ENCODE assay signal across 8 mouse cellular contexts in the genomic region with DNA sequence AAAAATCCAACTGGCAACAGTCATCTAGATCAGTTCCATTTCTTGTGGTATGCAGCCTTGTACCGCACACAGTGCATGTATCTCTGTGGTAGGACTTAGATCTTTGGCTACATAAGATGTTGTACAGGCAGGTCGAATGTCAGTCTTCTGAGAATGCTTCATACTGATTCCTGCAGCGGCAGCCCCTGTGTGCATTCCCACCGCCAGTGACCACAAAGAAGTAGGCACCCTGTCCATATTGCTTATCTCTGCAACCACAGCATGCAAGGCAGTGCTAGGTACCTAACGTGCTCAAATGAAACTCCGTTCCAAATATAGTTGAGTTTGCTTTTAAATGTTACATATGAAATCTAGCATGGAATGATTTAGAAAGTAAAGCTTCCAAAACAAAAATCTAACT. TPM values are rescaled to one million over a fixed set of nuclear protein-coding genes. Genes with fewer than 3 reads are reported as not detected.
DNase-seq lines count a peak whose midpoint lies in the region; ATAC-seq and TF ChIP-seq lines count a peak whose summit lies in the region.

No protein-coding gene starts in this region.

- peak overlapping the region; percentile 83 for H3K4me3 ChIP-seq in kidney, embryonic 14.5 days (ENCODE audit: low read length)
- peak overlapping the region; percentile 61 for H3K4me3 ChIP-seq in midbrain, postnatal 0 days (ENCODE audit: low read depth, low read length)

- WGBS in kidney, embryonic 14.5 days, result 78% methylated on average over 6 of the region's 6 CpGs
- WGBS in midbrain, postnatal 0 days, result 84% methylated on average over 6 of the region's 6 CpGs

- H3K4me1 ChIP-seq in kidney, embryonic 14.5 days (ENCODE audit: control insufficient read depth, insufficient read depth, low read length), result 0 out of 2 replicates have a peak, but pooled peaks cover 6% of the 10 kb centered on the region
- peaks cover 2% of the 10 kb centered on the region; the same call in 1 of the 2 replicates for H3K4me1 ChIP-seq in midbrain, postnatal 0 days (ENCODE audit: insufficient read depth, low read length)

- H3K36me3 ChIP-seq in kidney, embryonic 14.5 days (ENCODE audit: control insufficient read depth, insufficient read depth, low read length), result no peaks in the 10 kb centered on the region
- H3K36me3 ChIP-seq in midbrain, postnatal 0 days (ENCODE audit: insufficient read depth, low read length), result no peaks in the 10 kb centered on the region

- no peak for TF ChIP-seq CTCF in midbrain, postnatal 0 days (IDR thresholded peaks at IDR 0.05)

- no peak overlapping the region for H3K27ac ChIP-seq in kidney, embryonic 14.5 days (ENCODE audit: low read depth, low read length)
- no peak overlapping the region for H3K27ac ChIP-seq in midbrain, postnatal 0 days (ENCODE audit: low read depth, low read length)

- H3K27me3 ChIP-seq in kidney, embryonic 14.5 days (ENCODE audit: control insufficient read depth, insufficient read depth, low read length), result no peaks in the 10 kb centered on the region
- no peaks in the 10 kb centered on the region for H3K27me3 ChIP-seq in midbrain, postnatal 0 days (ENCODE audit: insufficient read depth, low read length)

- DNase-seq in kidney, adult 8-10 months, result no peak
- DNase-seq in induced T-regulatory cell, adult 2 months (ENCODE audit: low read depth), result peak; percentile 36
- no peak for DNase-seq in midbrain, postnatal 0 days (ENCODE audit: low spot score)
- DNase-seq in cerebellum, postnatal 25 days, result no peak
- DNase-seq in layer of hippocampus, postnatal 25 days (ENCODE audit: extremely low spot score in 1 of 2, low spot score in 1 of 2), result no peak
- no peak for DNase-seq in retina, embryonic 14.5 days (ENCODE audit: low spot score)

- ATAC-seq in kidney, embryonic 14.5 days (ENCODE audit: low FRiP score, low TSS enrichment), result no peak
- ATAC-seq in common myeloid progenitor, adult 5-6 weeks (replicated peaks; ENCODE audit: low read depth, poor library complexity, severe bottlenecking), result peak; percentile 47
- ATAC-seq in midbrain, postnatal 0 days (ENCODE audit: low FRiP score), result no peak

- 0 out of 2 replicates have a peak, but pooled peaks cover 5% of the 10 kb centered on the region for H3K9me3 ChIP-seq in kidney, embryonic 14.5 days (ENCODE audit: control insufficient read depth, low read length)
- no peaks in the 10 kb centered on the region for H3K9me3 ChIP-seq in midbrain, postnatal 0 days (ENCODE audit: low read length)

- H3K4me2 ChIP-seq in kidney, embryonic 14.5 days (replicated peaks; ENCODE audit: low read depth, low read length), result peak overlapping the region; percentile 68
- H3K4me2 ChIP-seq in midbrain, postnatal 0 days (ENCODE audit: low read depth, low read length, poor library complexity, severe bottlenecking), result peak overlapping the region; percentile 77

- H3K9ac ChIP-seq in kidney, embryonic 14.5 days (ENCODE audit: low read depth, low read length), result peak overlapping the region; percentile 76; the same call in 1 of the 2 replicates
- no peak overlapping the region for H3K9ac ChIP-seq in midbrain, postnatal 0 days (replicated peaks; ENCODE audit: low read length, poor library complexity, severe bottlenecking)

RNA-seq across cellular contexts. Expression of a gene that starts 1.0 kb away (rescaled TPM):
- polyA plus RNA-seq in kidney, embryonic 14.5 days (2014; fragmentation: Nextera tagmentation; extraction: Ambion mirVana), result 31.7 and 37.5 TPM in 2 replicates
- total RNA-seq in common myeloid progenitor, adult 5-6 weeks (2017), result 14.3 and 17.6 TPM in 2 replicates
- 28.6 and 67.0 TPM in 2 replicates for total RNA-seq in midbrain, postnatal 0 days (2014; rRNA removed)
- polyA plus RNA-seq in midbrain, postnatal 0 days (2015; fragmentation: Nextera tagmentation; extraction: Ambion mirVana), result 21.3 and 23.6 TPM in 2 replicates
- 10 to 100 TPM; 19.5 to 21.8 TPM for total RNA-seq in layer of hippocampus, postnatal 25 days (2021)
